Mouse (Mus musculus) stomach, embryonic 16.5 days (tissue): ENCODE data around the gene Shank3. TPM values are rescaled to one million over a fixed set of nuclear protein-coding genes. Genes with fewer than 3 reads are reported as not detected.
A peak's percentile ranks its signal among the peaks of the same experiment; 100 is the strongest.

Source experiments
- ATAC-seq: fragments of 200-750 bp; cut with Nextera tagmentation; 2 replicates; pipeline ENCODE4 v1.8.0; 2017; ENCODE audit warnings: moderate number of reproducible peaks, moderate TSS enrichment; ENCODE audit not compliant: insufficient read depth, low FRiP score
- H3K27ac ChIP-seq: fragments of 300-500 bp; sonication (generic); 2 replicates; pipeline ENCODE4 v1.5.1; 2014; ENCODE audit warnings: low read length
- H3K27me3 ChIP-seq: fragments of 300-500 bp; sonication (generic); 2 replicates; pipeline ENCODE4 v1.6.1; 2014; ENCODE audit warnings: low read length, control low read depth, mixed read lengths; ENCODE audit not compliant: control insufficient read depth, insufficient read depth
- H3K36me3 ChIP-seq: fragments of 300-500 bp; sonication (generic); 2 replicates; pipeline ENCODE4 v1.6.1; 2014; ENCODE audit warnings: low read length; ENCODE audit not compliant: control insufficient read depth, insufficient read depth
- H3K4me1 ChIP-seq: fragments of 300-500 bp; sonication (generic); 2 replicates; pipeline ENCODE4 v1.6.1; 2014; ENCODE audit warnings: low read length, control low read depth, mixed read lengths; ENCODE audit not compliant: control insufficient read depth, insufficient read depth
- H3K4me2 ChIP-seq: fragments of 300-500 bp; sonication (generic); 2 replicates; pipeline ENCODE4 v1.6.1; 2014; ENCODE audit warnings: low read depth, low read length, mixed read lengths
- H3K4me3 ChIP-seq: fragments of 300-500 bp; sonication (generic); replicated peaks from 2 replicates; pipeline ENCODE4 v1.5.1; 2014; ENCODE audit warnings: mild to moderate bottlenecking, low read length
- H3K9ac ChIP-seq: fragments of 300-500 bp; sonication (generic); 2 replicates; pipeline ENCODE4 v1.6.1; 2014; ENCODE audit warnings: low read length
- H3K9me3 ChIP-seq: fragments of 300-500 bp; sonication (generic); replicated peaks from 2 replicates; pipeline ENCODE4 v1.6.1; 2016; ENCODE audit warnings: low read length, control low read depth; ENCODE audit not compliant: control insufficient read depth
- WGBS: fragments of 180-500 bp; shearing (Covaris S2); extraction: QIAGEN DNeasy Blood & Tissue Kit; methylation state at CpG from one replicate; pipeline ENCODE4 v1.1.7; 2014; 5-methylcytosine and 5-hydroxymethylcytosine counted together
- polyA plus RNA-seq: library from polyadenylated mRNA; unstranded; fragments of >200 nt; fragmentation: Nextera tagmentation; extraction: Ambion mirVana; gene quantifications from 2 replicates; pipeline ENCODE4 v1.2.1, GENCODE M21; 2015

The Shank3 gene
- polyA plus RNA-seq, 1 experiment from 2014 or later, result 1.8 TPM

GRCm38 (mm10) chr15:89494970-89495369, 4.5 kb upstream of the Shank3 start:
- ATAC-seq, result no peak
- Histone ChIP-seq H3K9me3 (no peaks in the 10 kb centered on the region), H3K9ac (no peak overlapping the region), H3K4me1 (0 out of 2 replicates have a peak, but pooled peaks cover 7% of the 10 kb centered on the region), H3K4me2 (no peak overlapping the region), H3K36me3 (no peaks in the 10 kb centered on the region), H3K27ac (no peak overlapping the region), H3K4me3 (no peak overlapping the region), H3K27me3 (peaks cover 4% of the 10 kb centered on the region; the same call in 1 of the 2 replicates)
- WGBS, result 76% methylated on average over 4 of the region's 4 CpGs

- no peak for ATAC-seq
- Histone ChIP-seq H3K4me3 (no peak overlapping the region), H3K4me1 (0 out of 2 replicates have a peak, but pooled peaks cover 7% of the 10 kb centered on the region), H3K9me3 (no peaks in the 10 kb centered on the region), H3K4me2 (no peak overlapping the region), H3K36me3 (no peaks in the 10 kb centered on the region), H3K9ac (no peak overlapping the region), H3K27me3 (peaks cover 4% of the 10 kb centered on the region; the same call in 1 of the 2 replicates), H3K27ac (no peak overlapping the region)
- 61% methylated on average over 4 of the region's 4 CpGs for WGBS
Observed at GRCm38 (mm10) chr15:89496131-89496530, 3.3 kb upstream of the Shank3 start.

- no peak overlapping the region for H3K9ac ChIP-seq
- no peak overlapping the region for H3K4me2 ChIP-seq
- ATAC-seq, result no peak
- no peaks in the 10 kb centered on the region for H3K9me3 ChIP-seq
- peaks cover 4% of the 10 kb centered on the region; the same call in 1 of the 2 replicates for H3K27me3 ChIP-seq
- WGBS, result 36% methylated on average over 2 of the region's 2 CpGs
- H3K4me1 ChIP-seq, result 0 out of 2 replicates have a peak, but pooled peaks cover 7% of the 10 kb centered on the region
- 0 out of 2 replicates have a peak overlapping the region, but pooled peaks have one; percentile 3 for H3K27ac ChIP-seq
- H3K36me3 ChIP-seq, result no peaks in the 10 kb centered on the region
- H3K4me3 ChIP-seq, result no peak overlapping the region
Observed at GRCm38 (mm10) chr15:89496841-89497240, 2.6 kb upstream of the Shank3 start.

- H3K27me3 ChIP-seq, result peaks cover 4% of the 10 kb centered on the region; the same call in 1 of the 2 replicates
- H3K4me2 ChIP-seq, result no peak overlapping the region
- H3K36me3 ChIP-seq, result no peaks in the 10 kb centered on the region
- H3K4me1 ChIP-seq, result 0 out of 2 replicates have a peak, but pooled peaks cover 7% of the 10 kb centered on the region
- no peaks in the 10 kb centered on the region for H3K9me3 ChIP-seq
- H3K27ac ChIP-seq, result 0 out of 2 replicates have a peak overlapping the region, but pooled peaks have one; percentile 3
- H3K9ac ChIP-seq, result no peak overlapping the region
- ATAC-seq, result peak; percentile 18
- peak overlapping the region; percentile 71; the same call in 1 of the 2 replicates for H3K4me3 ChIP-seq
- WGBS, result 25% methylated on average over 4 of the region's 4 CpGs
Observed at GRCm38 (mm10) chr15:89497391-89498048, 1.9 kb upstream of the Shank3 start.

GRCm38 (mm10) chr15:89498049-89498960, 1.1 kb upstream of the Shank3 start:
- Histone ChIP-seq H3K9ac (peak overlapping the region; percentile 82), H3K4me3 (peak overlapping the region; percentile 71), H3K27me3 (peaks cover 4% of the 10 kb centered on the region; the same call in 1 of the 2 replicates), H3K36me3 (no peaks in the 10 kb centered on the region), H3K4me2 (peak overlapping the region; percentile 65), H3K9me3 (no peaks in the 10 kb centered on the region), H3K27ac (peak overlapping the region; percentile 0; the same call in 1 of the 2 replicates), H3K4me1 (0 out of 2 replicates have a peak, but pooled peaks cover 7% of the 10 kb centered on the region)
- ATAC-seq, result peak; percentile 7; the same call in 1 of the 2 replicates
- 4% methylated on average over 41 of the region's 41 CpGs for WGBS

GRCm38 (mm10) chr15:89499784-89500220, 379 bp downstream of the Shank3 start:
- Histone ChIP-seq H3K9me3 (no peaks in the 10 kb centered on the region), H3K36me3 (no peaks in the 10 kb centered on the region), H3K9ac (peak overlapping the region; percentile 82), H3K4me3 (peak overlapping the region; percentile 71), H3K27ac (peak overlapping the region; percentile 19; the same call in 1 of the 2 replicates), H3K4me1 (0 out of 2 replicates have a peak, but pooled peaks cover 7% of the 10 kb centered on the region), H3K4me2 (peak overlapping the region; percentile 65), H3K27me3 (peaks cover 4% of the 10 kb centered on the region; the same call in 1 of the 2 replicates)
- WGBS, result 2% methylated on average over 36 of the region's 60 CpGs
- peak; percentile 48 for ATAC-seq

GRCm38 (mm10) chr15:89500221-89500791, 883 bp downstream of the Shank3 start:
- Histone ChIP-seq H3K27me3 (peaks cover 4% of the 10 kb centered on the region; the same call in 1 of the 2 replicates), H3K36me3 (no peaks in the 10 kb centered on the region), H3K27ac (no peak overlapping the region), H3K4me3 (peak overlapping the region; percentile 71), H3K9me3 (no peaks in the 10 kb centered on the region), H3K4me1 (0 out of 2 replicates have a peak, but pooled peaks cover 7% of the 10 kb centered on the region), H3K9ac (peak overlapping the region; percentile 82), H3K4me2 (peak overlapping the region; percentile 65)
- ATAC-seq, result peak; percentile 45; the same call in 1 of the 2 replicates
- WGBS, result 2% methylated on average over 35 of the region's 35 CpGs

GRCm38 (mm10) chr15:89501321-89501720, 1.9 kb downstream of the Shank3 start:
- 80% methylated on average over 3 of the region's 3 CpGs for WGBS
- Histone ChIP-seq H3K9ac (no peak overlapping the region), H3K4me3 (no peak overlapping the region), H3K36me3 (no peaks in the 10 kb centered on the region), H3K27me3 (peaks cover 4% of the 10 kb centered on the region; the same call in 1 of the 2 replicates), H3K4me2 (no peak overlapping the region), H3K9me3 (no peaks in the 10 kb centered on the region), H3K27ac (no peak overlapping the region), H3K4me1 (0 out of 2 replicates have a peak, but pooled peaks cover 7% of the 10 kb centered on the region)
- no peak for ATAC-seq
